Mouse (Mus musculus) embryonic fibroblast, embryonic 13.5 days (primary cell): ENCODE data around the gene Zkscan17.

Source experiments
- CTCF ChIP-seq: IDR thresholded peaks from 2 replicates; pipeline ENCODE4 v1.5.1; 2011; ENCODE audit warnings: mild to moderate bottlenecking, control low read depth, low read length, moderate library complexity, borderline replicate concordance; ENCODE audit not compliant: insufficient read depth
- POLR2A ChIP-seq: IDR thresholded peaks from 2 replicates; pipeline ENCODE4 v1.6.1; 2011; ENCODE audit warnings: low read depth, mild to moderate bottlenecking, control low read depth, low read length, moderate library complexity

DNA sequence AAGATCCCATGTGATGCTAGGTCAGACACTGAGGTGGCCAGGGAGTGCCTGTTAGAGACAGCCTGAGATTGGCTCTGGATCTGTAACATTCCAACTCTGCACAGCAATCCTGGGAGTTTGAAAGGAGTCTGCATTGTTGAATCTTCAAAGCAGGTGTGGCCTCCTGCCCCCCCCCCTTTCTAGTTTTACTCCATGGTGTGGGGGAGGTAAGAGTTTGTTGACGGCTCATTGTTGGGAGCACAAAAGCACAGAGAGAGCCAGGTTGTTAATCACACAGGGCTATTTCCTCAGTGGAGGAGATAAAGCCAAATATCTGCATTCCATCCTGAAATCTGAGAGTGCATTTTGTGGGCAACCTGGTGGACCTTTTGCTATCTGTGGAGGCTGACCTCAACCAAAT lies 15.0 kb downstream of the Zkscan17 start:
- TF ChIP-seq POLR2A, result no peak
- TF ChIP-seq CTCF, result no peak
